Mouse (Mus musculus): ENCODE data around the gene Trex2.
A peak's percentile ranks its signal among the peaks of the same experiment; 100 is the strongest.

DNA sequence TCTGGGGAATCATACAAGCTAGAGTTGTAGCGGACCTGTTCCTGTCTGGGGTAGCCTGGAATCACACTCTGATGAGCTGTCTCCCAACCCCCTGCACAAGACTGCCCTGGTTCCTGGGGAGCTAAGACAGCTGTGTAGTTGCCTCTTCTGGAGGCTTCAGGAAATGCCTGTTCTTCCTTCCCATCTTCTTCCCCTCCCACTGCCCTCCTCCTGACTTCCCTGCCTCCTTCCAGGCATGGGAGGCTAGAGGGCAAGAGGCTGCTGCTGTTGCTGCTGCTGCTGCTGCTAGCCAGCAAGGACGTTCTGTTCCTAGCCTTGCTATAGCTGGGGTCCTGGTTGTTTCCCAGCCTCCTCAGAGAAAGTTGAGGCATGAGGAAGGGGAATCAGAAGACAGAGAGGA, 45.2 kb upstream of the Trex2 start:
- TF ChIP-seq CTCF (IDR thresholded peaks at IDR 0.05) (no peak), EP300 (IDR thresholded peaks at IDR 0.05) (peak; percentile 26; the same call in 1 of the 2 replicates)
